Mouse (Mus musculus) brown adipose tissue, adult 24 weeks (tissue): ENCODE results near the gene Tcap. TPM values are rescaled to one million over a fixed set of nuclear protein-coding genes. Genes with fewer than 3 reads are reported as not detected.
"Not testable (repeated sequence)": the region's sequence is repeated elsewhere in the genome, so short reads cannot be mapped to it uniquely, and the experiment has no call there.

Experiments
- H3K27ac ChIP-seq: fragments of 200-500 bp; replicated peaks from 2 replicates; pipeline ENCODE4 v1.5.1; 2012; ENCODE audit warnings: low read depth, mild to moderate bottlenecking, low read length
- H3K4me1 ChIP-seq: fragments of 200-500 bp; 2 replicates; pipeline ENCODE4 v1.6.1; 2012; ENCODE audit warnings: low read length, mixed read lengths; ENCODE audit not compliant: control insufficient read depth, insufficient read depth, insufficient read length
- H3K4me3 ChIP-seq: fragments of 200-500 bp; 2 replicates; pipeline ENCODE4 v1.5.1; 2012; ENCODE audit warnings: low read depth, mild to moderate bottlenecking, low read length, moderate library complexity; ENCODE audit not compliant: insufficient read depth
- polyA plus RNA-seq: library from polyadenylated mRNA; stranded (reverse); fragments of >200 nt; gene quantifications from 2 replicates; pipeline ENCODE4 v1.2.4, GENCODE M21; 2012; ENCODE audit not compliant: missing spikeins, insufficient read depth, insufficient read length

The Tcap gene
- polyA plus RNA-seq, 1 experiment, result 41.6 TPM

DNA sequence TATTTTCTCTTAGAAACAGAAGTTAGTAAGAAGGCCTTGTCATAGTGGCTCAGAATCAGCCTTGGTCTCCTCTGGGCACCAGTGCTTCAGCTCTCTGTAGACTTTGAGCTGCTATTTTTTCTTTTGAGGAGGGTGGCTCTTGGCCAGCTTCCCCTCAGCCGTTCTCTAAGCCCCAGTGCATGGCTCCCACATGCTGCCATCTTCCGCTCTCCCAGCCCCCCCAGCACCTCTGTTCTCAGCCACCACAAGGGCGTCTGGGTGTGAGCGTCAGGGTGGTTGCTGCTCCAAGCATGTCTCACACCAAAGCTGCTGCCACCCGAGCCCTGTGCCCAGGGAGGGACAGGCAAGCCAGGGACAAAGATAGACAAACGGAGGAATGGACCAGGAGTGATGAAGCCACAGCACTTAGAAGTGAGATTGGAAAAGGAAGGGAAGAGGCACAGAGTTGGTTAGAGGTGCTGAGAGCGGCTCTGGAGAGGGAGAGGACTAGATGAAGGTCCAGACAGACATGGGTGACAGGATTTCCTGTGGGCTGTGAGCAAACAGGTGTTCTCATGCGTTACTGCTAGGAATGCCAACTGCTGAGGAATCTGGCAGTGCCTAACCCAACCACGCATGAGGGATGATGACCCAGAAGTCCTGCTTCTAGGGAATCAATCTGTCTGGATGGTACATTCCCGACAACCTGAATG lies 16.3 kb upstream of the Tcap start:
- no peaks in the 10 kb centered on the region; the same call in 1 of the 2 replicates for H3K4me1 ChIP-seq
- H3K27ac ChIP-seq, result no peak overlapping the region
- no peak overlapping the region for H3K4me3 ChIP-seq

- Histone ChIP-seq H3K27ac (no peak overlapping the region), H3K4me3 (no peak overlapping the region), H3K4me1 (no peaks in the 10 kb centered on the region; the same call in 1 of the 2 replicates)
These were observed 15.8 kb upstream of the Tcap start for GRCm38 (mm10) chr11:98367863-98368186.

- no peak overlapping the region for H3K27ac ChIP-seq
- H3K4me3 ChIP-seq, result no peak overlapping the region
- H3K4me1 ChIP-seq, result no peaks in the 10 kb centered on the region; the same call in 1 of the 2 replicates
These were observed 14.3 kb upstream of the Tcap start for GRCm38 (mm10) chr11:98369337-98369736.

- no peak overlapping the region for H3K27ac ChIP-seq
- no peaks in the 10 kb centered on the region; the same call in 1 of the 2 replicates for H3K4me1 ChIP-seq
- H3K4me3 ChIP-seq, result no peak overlapping the region
These were observed 13.0 kb upstream of the Tcap start for GRCm38 (mm10) chr11:98370588-98370987.

- Histone ChIP-seq H3K27ac (no peak overlapping the region), H3K4me1 (no peaks in the 10 kb centered on the region; the same call in 1 of the 2 replicates), H3K4me3 (no peak overlapping the region)
These were observed 11.9 kb upstream of the Tcap start for GRCm38 (mm10) chr11:98371556-98372240.

GRCm38 (mm10) chr11:98372406-98372805 lies 11.2 kb upstream of the Tcap start:
- no peak overlapping the region for H3K27ac ChIP-seq
- H3K4me3 ChIP-seq, result no peak overlapping the region
- H3K4me1 ChIP-seq, result no peaks in the 10 kb centered on the region

- no peak overlapping the region for H3K4me3 ChIP-seq
- H3K4me1 ChIP-seq, result no peaks in the 10 kb centered on the region
- H3K27ac ChIP-seq, result no peak overlapping the region
These were observed 10.4 kb upstream of the Tcap start for GRCm38 (mm10) chr11:98373244-98373643.

- Histone ChIP-seq H3K27ac (no peak overlapping the region), H3K4me1 (no peaks in the 10 kb centered on the region)
These were observed 9.3 kb upstream of the Tcap start for GRCm38 (mm10) chr11:98374266-98374665.

DNA sequence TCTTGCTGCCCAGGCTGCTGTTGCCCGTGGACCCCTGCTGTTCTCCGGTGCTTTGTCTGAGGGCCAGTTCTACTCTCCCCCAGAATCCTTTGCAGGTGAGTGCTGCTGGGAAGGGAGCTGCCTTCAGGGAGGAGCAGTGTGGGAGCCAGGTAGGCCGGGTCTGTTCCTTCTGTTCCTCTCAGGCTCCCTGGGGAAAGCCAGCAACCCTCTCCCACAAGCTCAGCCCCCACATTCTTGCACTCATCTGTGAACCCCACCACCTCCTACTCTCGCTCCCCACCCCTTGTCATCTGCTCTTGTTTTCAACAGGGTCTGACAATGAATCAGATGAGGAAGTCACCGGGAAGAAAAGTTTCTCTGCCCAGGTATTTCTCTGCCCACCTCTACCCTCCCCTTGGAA lies 6.9 kb upstream of the Tcap start:
- H3K27ac ChIP-seq, result no peak overlapping the region
- H3K4me1 ChIP-seq, result no peaks in the 10 kb centered on the region
- H3K4me3 ChIP-seq, result no peak overlapping the region

More at GRCm38 (mm10) chr11:98374266-98374665, 9.3 kb upstream of the Tcap start:
- H3K4me3 ChIP-seq, result no peak overlapping the region

- Histone ChIP-seq H3K27ac (no peak overlapping the region), H3K4me1 (no peaks in the 10 kb centered on the region), H3K4me3 (no peak overlapping the region)
These were observed 5.8 kb upstream of the Tcap start for GRCm38 (mm10) chr11:98377787-98378186.

- Histone ChIP-seq H3K4me1 (no peaks in the 10 kb centered on the region), H3K4me3 (no peak overlapping the region), H3K27ac (no peak overlapping the region)
These were observed 4.2 kb upstream of the Tcap start for GRCm38 (mm10) chr11:98379379-98379778.

DNA sequence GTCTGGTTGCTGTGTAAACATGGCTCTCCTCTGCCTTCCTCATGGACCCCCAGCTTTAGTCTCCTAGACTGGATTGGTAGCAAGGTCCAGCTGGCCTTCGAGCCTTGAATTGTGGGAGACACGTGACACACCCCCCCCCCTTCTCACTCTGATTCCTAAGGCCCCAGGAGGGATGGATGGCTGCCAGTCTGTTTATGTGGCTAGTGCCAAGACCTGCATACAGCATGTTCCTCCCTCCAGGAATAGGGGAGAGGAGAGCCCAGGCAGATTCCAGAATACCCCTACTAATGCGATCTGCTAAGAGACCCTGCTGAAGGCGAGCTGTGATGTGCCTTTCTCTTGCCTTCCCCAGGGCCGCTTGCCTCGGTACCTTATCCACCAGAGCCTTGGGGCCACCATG lies 3.5 kb upstream of the Tcap start:
- Histone ChIP-seq H3K27ac (no peak overlapping the region), H3K4me3 (no peak overlapping the region), H3K4me1 (no peaks in the 10 kb centered on the region)

DNA sequence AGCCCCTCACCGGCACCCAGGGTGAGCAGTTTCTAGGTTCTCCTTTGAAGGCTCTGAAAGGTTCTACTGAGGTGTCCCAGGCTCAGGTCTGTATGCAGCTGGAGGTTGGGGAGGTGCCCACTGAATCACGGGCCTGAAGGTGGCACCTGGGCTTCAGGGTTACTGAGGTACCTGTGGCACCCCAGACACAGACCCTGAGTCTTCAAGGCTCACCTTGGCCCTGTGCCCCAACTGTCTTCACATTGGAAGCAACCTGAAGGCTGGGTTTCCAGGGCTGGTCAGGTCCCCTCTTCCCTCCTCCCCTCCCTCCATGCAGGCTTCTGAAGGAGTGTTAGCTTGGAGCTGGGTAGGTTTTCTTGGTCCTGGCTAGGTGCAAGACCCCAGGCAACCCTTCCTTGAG lies 2.0 kb upstream of the Tcap start:
- Histone ChIP-seq H3K4me3 (no peak overlapping the region), H3K4me1 (no peaks in the 10 kb centered on the region), H3K27ac (no peak overlapping the region)

GRCm38 (mm10) chr11:98382405-98382804 lies 1.2 kb upstream of the Tcap start:
- H3K4me3 ChIP-seq, H3K4me1 ChIP-seq, H3K27ac ChIP-seq: not testable (repeated sequence)

- Histone ChIP-seq H3K27ac (no peak overlapping the region), H3K4me3 (no peak overlapping the region), H3K4me1 (no peaks in the 10 kb centered on the region)
These were observed 605 bp downstream of the Tcap start for GRCm38 (mm10) chr11:98384216-98384615.
